Mouse (Mus musculus) testis, adult 2 months (tissue): ENCODE data around the gene Nrxn1.

ENCODE experiments used
- CTCF ChIP-seq: fragments of 200-500 bp; IDR thresholded peaks from 2 replicates; pipeline ENCODE4 v1.5.1; 2012; ENCODE audit warnings: low read depth, mild to moderate bottlenecking, inconsistent platforms, low read length, moderate library complexity; ENCODE audit not compliant: control insufficient read depth, insufficient read depth, insufficient replicate concordance
- POLR2A ChIP-seq: fragments of 200-500 bp; IDR thresholded peaks from 2 replicates; pipeline ENCODE4 v1.6.1; 2012; ENCODE audit warnings: low read depth, mild to moderate bottlenecking, inconsistent platforms, low read length, moderate library complexity; ENCODE audit not compliant: control insufficient read depth

GRCm38 (mm10) chr17:90912746-90913145, 180.1 kb downstream of the Nrxn1 start:
- TF ChIP-seq POLR2A = no peak
- TF ChIP-seq CTCF = no peak
